Mouse (Mus musculus) limb, embryonic 11.5 days (tissue): ENCODE data around the gene 4833439L19Rik. TPM values are rescaled to one million over a fixed set of nuclear protein-coding genes. Genes with fewer than 3 reads are reported as not detected.

Experiments
- ATAC-seq: fragments of 200-750 bp; cut with Nextera tagmentation; 2 replicates; pipeline ENCODE4 v1.8.0; 2017; ENCODE audit warnings: low read depth; ENCODE audit not compliant: insufficient number of reproducible peaks, low FRiP score, low TSS enrichment
- DNase-seq: peaks from one replicate; pipeline ENCODE4 v3.0.0-alpha.2; 2015; ENCODE audit warnings: low spot score
- H3K27ac ChIP-seq: fragments of 300-500 bp; sonication (generic); replicated peaks from 2 replicates; pipeline ENCODE4 v1.5.1; 2014; ENCODE audit warnings: low read depth, mild to moderate bottlenecking, low read length
- H3K27me3 ChIP-seq: fragments of 300-500 bp; sonication (generic); 2 replicates; pipeline ENCODE4 v1.6.1; 2014; ENCODE audit warnings: mild to moderate bottlenecking, low read length, mixed read lengths; ENCODE audit not compliant: control insufficient read depth, insufficient read depth
- H3K36me3 ChIP-seq: fragments of 300-500 bp; sonication (generic); 2 replicates; pipeline ENCODE4 v1.6.1; 2014; ENCODE audit warnings: mild to moderate bottlenecking, low read length, moderate library complexity, mixed read lengths; ENCODE audit not compliant: control insufficient read depth, insufficient read depth
- H3K4me1 ChIP-seq: fragments of 300-500 bp; sonication (generic); 2 replicates; pipeline ENCODE4 v1.6.1; 2014; ENCODE audit warnings: low read length, mixed read lengths; ENCODE audit not compliant: control insufficient read depth, insufficient read depth
- H3K4me2 ChIP-seq: fragments of 300-500 bp; sonication (generic); 2 replicates; pipeline ENCODE4 v1.6.1; 2014; ENCODE audit warnings: low read depth, mild to moderate bottlenecking, moderate library complexity; ENCODE audit not compliant: severe bottlenecking
- H3K4me3 ChIP-seq: fragments of 300-500 bp; sonication (generic); 2 replicates; pipeline ENCODE4 v1.5.1; 2014; ENCODE audit warnings: low read depth, low read length
- H3K9ac ChIP-seq: fragments of 300-500 bp; sonication (generic); 2 replicates; pipeline ENCODE4 v1.6.1; 2014; ENCODE audit warnings: mild to moderate bottlenecking, low read length
- H3K9me3 ChIP-seq: fragments of 300-500 bp; sonication (generic); 2 replicates; pipeline ENCODE4 v1.6.1; 2016; ENCODE audit warnings: low read length; ENCODE audit not compliant: control insufficient read depth
- WGBS: fragments of 180-500 bp; shearing (Covaris S2); extraction: QIAGEN DNeasy Blood & Tissue Kit; methylation state at CpG from one replicate; pipeline ENCODE4 v1.1.7; 2014; 5-methylcytosine and 5-hydroxymethylcytosine counted together
- microRNA-seq: library from miRNA; unstranded; fragments of <30 nt; microRNA quantifications from one replicate; pipeline ENCODE4, GENCODE M21; 2016
- polyA plus RNA-seq: library from polyadenylated mRNA; unstranded; fragments of >200 nt; fragmentation: Nextera tagmentation; extraction: Ambion mirVana; gene quantifications from 2 replicates; pipeline ENCODE4 v1.2.1, GENCODE M21; 2014

Gene 4833439L19Rik
- polyA plus RNA-seq, 1 experiment from 2014 or later = 184 TPM

GRCm38 (mm10) chr13:54503278-54503603, 62.0 kb downstream of the 4833439L19Rik start:
- H3K4me1 ChIP-seq = 0 out of 2 replicates have a peak, but pooled peaks cover 2% of the 10 kb centered on the region
- H3K36me3 ChIP-seq = no peaks in the 10 kb centered on the region
- H3K27ac ChIP-seq = peak overlapping the region; percentile 59; the same call in 1 of the 2 replicates
- peak overlapping the region; percentile 91 for H3K4me2 ChIP-seq
- DNase-seq (no peak), ATAC-seq (peak; percentile 76)
- under 1% methylated on average over 14 of the region's 14 CpGs for WGBS
- H3K9ac ChIP-seq = no peak overlapping the region
- no peaks in the 10 kb centered on the region for H3K27me3 ChIP-seq
- H3K4me3 ChIP-seq = peak overlapping the region; percentile 75
- no peaks in the 10 kb centered on the region for H3K9me3 ChIP-seq

GRCm38 (mm10) chr13:54501957-54502690, 63.1 kb downstream of the 4833439L19Rik start:
- ATAC-seq = no peak
- Histone ChIP-seq H3K4me3 (no peak overlapping the region), H3K9me3 (no peaks in the 10 kb centered on the region), H3K27ac (no peak overlapping the region), H3K4me2 (no peak overlapping the region), H3K27me3 (no peaks in the 10 kb centered on the region), H3K4me1 (0 out of 2 replicates have a peak, but pooled peaks cover 2% of the 10 kb centered on the region), H3K36me3 (no peaks in the 10 kb centered on the region), H3K9ac (no peak overlapping the region)
- WGBS = 65% methylated on average over 3 of the region's 3 CpGs
- no peak for DNase-seq

- H3K4me2 ChIP-seq = no peak overlapping the region
- H3K27me3 ChIP-seq = no peaks in the 10 kb centered on the region
- H3K4me1 ChIP-seq = 0 out of 2 replicates have a peak, but pooled peaks cover 2% of the 10 kb centered on the region
- H3K27ac ChIP-seq = no peak overlapping the region
- DNase-seq = no peak
- WGBS = 67% methylated on average over 2 of the region's 2 CpGs
- H3K4me3 ChIP-seq = no peak overlapping the region
- H3K9ac ChIP-seq = no peak overlapping the region
- H3K9me3 ChIP-seq = no peaks in the 10 kb centered on the region
- ATAC-seq = no peak
- no peaks in the 10 kb centered on the region for H3K36me3 ChIP-seq
These were observed 63.9 kb downstream of the 4833439L19Rik start for GRCm38 (mm10) chr13:54501352-54501751.

Small RNA genes lying within 50 kb of the gene (microRNA-seq; reads per million reads assigned to microRNA genes)
- gene Gm24195 = not detected

Other genes starting within 250 kb of the 4833439L19Rik start
- gene Cplx2, start 194.1 kb downstream of the 4833439L19Rik start, polyA plus RNA-seq = 3.4 and 4.3 TPM in 2 replicates
- gene Thoc3, start 96.6 kb downstream of the 4833439L19Rik start, polyA plus RNA-seq = 175 and 176 TPM in 2 replicates
- 23.3 and 24.4 TPM in 2 replicates for gene Simc1, start 61.7 kb downstream of the 4833439L19Rik start, polyA plus RNA-seq
- gene Arl10, start 9.6 kb upstream of the 4833439L19Rik start, polyA plus RNA-seq = 27.1 and 29.7 TPM in 2 replicates
- gene Nop16, start 24.7 kb upstream of the 4833439L19Rik start, polyA plus RNA-seq = 95.6 and 99.7 TPM in 2 replicates
- 155 and 157 TPM in 2 replicates for gene Higd2a, start 24.8 kb upstream of the 4833439L19Rik start, polyA plus RNA-seq
- 12.3 and 13.0 TPM in 2 replicates for gene Cltb, start 45.9 kb upstream of the 4833439L19Rik start, polyA plus RNA-seq
- gene Faf2, start 56.3 kb upstream of the 4833439L19Rik start, polyA plus RNA-seq = 95.7 and 99.2 TPM in 2 replicates
- gene Rnf44, start 128.5 kb upstream of the 4833439L19Rik start, polyA plus RNA-seq = 94.8 and 101 TPM in 2 replicates
- gene Cdhr2, start 136.0 kb upstream of the 4833439L19Rik start, polyA plus RNA-seq = not detected in 2 replicates
- 0.55 and 0.68 TPM in 2 replicates for gene Gprin1, start 184.4 kb upstream of the 4833439L19Rik start, polyA plus RNA-seq
- gene Sncb, start 201.2 kb upstream of the 4833439L19Rik start, polyA plus RNA-seq = not detected in 2 replicates
- not detected in 2 replicates for gene Eif4e1b, start 218.6 kb upstream of the 4833439L19Rik start, polyA plus RNA-seq
- 1.7 and 1.8 TPM in 2 replicates for gene Tspan17, start 223.9 kb upstream of the 4833439L19Rik start, polyA plus RNA-seq